Mouse (Mus musculus): ENCODE measurements at regions not wholly inside any gene's neighbourhood (a gene's known extent, or its start where the extent isn't known, plus 50 kb on each side); places are given as distances from the start of the nearest gene placed in this dataset.

DNA sequence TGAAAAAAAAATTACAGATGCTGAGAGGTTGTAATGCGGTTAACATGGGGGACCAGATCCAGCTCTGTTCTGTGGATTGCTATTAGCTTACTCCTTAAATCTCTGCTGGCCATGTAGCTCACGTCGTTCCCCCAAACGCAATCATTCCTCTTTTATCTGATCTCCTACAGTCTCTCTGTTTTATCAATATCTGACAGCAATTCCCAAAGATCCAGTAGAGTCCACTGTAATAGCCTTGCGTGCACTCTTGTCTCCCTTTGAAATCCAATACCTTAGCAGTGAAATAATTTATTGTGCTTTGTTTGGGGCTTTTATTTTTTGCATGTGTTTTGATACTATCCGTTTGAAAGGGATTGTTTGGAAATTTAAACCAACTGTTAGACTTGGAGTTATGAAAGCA, 120.4 kb upstream of the Lyplal1 start:
- no peaks in the 10 kb centered on the region for H3K27me3 ChIP-seq (replicated peaks; ENCODE audit: control insufficient read depth, insufficient read depth, low read length)
- no peaks in the 10 kb centered on the region for H3K4me1 ChIP-seq (ENCODE audit: control insufficient read depth, insufficient read depth, low read depth, low read length)
- H3K9ac ChIP-seq (ENCODE audit: low read depth, low read length): no peak overlapping the region
- no peaks in the 10 kb centered on the region for H3K36me3 ChIP-seq (ENCODE audit: control insufficient read depth, insufficient read depth, low read length)
- no peak overlapping the region for H3K4me2 ChIP-seq (ENCODE audit: low read length)
- ATAC-seq: no peak
- no peak overlapping the region for H3K4me3 ChIP-seq (ENCODE audit: low read length)
- 58% methylated on average over 6 of the region's 6 CpGs for WGBS
- H3K27ac ChIP-seq (ENCODE audit: low read depth, low read length): no peak overlapping the region
- H3K9me3 ChIP-seq (ENCODE audit: control insufficient read depth, low read length): no peaks in the 10 kb centered on the region

DNA sequence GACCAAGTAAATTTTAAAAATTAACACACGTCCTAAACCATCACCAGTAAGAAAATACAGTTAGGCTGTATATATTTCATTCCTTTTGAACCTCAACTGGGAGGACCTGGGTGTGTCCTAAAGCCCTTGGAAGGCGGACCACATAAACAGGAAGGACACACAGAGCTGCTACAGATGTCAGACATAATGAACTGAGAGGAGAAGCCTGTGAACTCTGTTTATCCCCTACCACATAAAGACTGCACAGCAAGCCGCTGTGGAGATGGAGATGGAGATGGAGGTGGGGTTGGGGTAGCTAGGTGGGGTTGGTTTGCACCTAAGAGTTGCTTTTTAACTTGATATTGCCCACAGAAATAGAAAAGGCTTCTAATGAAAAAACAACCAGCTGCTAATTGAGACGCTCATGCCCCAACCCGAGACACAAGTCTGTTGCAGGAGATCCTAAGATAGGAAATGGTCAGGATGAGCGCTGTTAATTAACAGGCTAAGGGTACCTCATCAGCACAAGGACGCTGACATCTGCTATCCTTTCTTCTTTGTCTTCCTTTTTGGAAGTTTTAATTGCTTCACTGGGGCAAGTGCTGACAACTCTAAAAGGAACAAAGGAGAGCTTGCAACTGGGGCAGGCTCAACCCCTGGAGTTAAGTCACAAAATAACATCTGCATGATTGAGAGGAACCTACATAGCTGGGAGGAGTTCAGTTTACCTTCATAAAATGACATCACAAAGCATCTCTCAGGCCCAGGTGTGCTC, 119.3 kb upstream of the Lyplal1 start:
- ATAC-seq: no peak
- Histone ChIP-seq H3K27ac (ENCODE audit: low read depth, low read length) (no peak overlapping the region), H3K9me3 (ENCODE audit: control insufficient read depth, low read length) (no peaks in the 10 kb centered on the region), H3K27me3 (replicated peaks; ENCODE audit: control insufficient read depth, insufficient read depth, low read length) (no peaks in the 10 kb centered on the region), H3K4me2 (ENCODE audit: low read length) (no peak overlapping the region), H3K4me3 (ENCODE audit: low read length) (no peak overlapping the region), H3K36me3 (ENCODE audit: control insufficient read depth, insufficient read depth, low read length) (no peaks in the 10 kb centered on the region), H3K9ac (ENCODE audit: low read depth, low read length) (no peak overlapping the region), H3K4me1 (ENCODE audit: control insufficient read depth, insufficient read depth, low read depth, low read length) (no peaks in the 10 kb centered on the region)
- WGBS: 54% methylated on average over 7 of the region's 7 CpGs

- Histone ChIP-seq H3K4me3 (ENCODE audit: low read length) (no peak overlapping the region), H3K27me3 (replicated peaks; ENCODE audit: control insufficient read depth, insufficient read depth, low read length) (no peaks in the 10 kb centered on the region), H3K9ac (ENCODE audit: low read depth, low read length) (no peak overlapping the region), H3K27ac (ENCODE audit: low read depth, low read length) (no peak overlapping the region), H3K4me1 (ENCODE audit: control insufficient read depth, insufficient read depth, low read depth, low read length) (no peaks in the 10 kb centered on the region), H3K9me3 (ENCODE audit: control insufficient read depth, low read length) (no peaks in the 10 kb centered on the region), H3K4me2 (ENCODE audit: low read length) (no peak overlapping the region), H3K36me3 (ENCODE audit: control insufficient read depth, insufficient read depth, low read length) (no peaks in the 10 kb centered on the region)
- no peak for ATAC-seq
- 70% methylated on average over 6 of the region's 6 CpGs for WGBS
Observed at GRCm38 (mm10) chr1:186234536-186234935, 117.4 kb upstream of the Lyplal1 start.

GRCm38 (mm10) chr1:186230476-186230875, 113.4 kb upstream of the Lyplal1 start:
- WGBS: 64% methylated on average over 5 of the region's 5 CpGs
- Histone ChIP-seq H3K9me3 (ENCODE audit: control insufficient read depth, low read length) (no peaks in the 10 kb centered on the region), H3K27ac (ENCODE audit: low read depth, low read length) (no peak overlapping the region), H3K4me2 (ENCODE audit: low read length) (no peak overlapping the region), H3K4me3 (ENCODE audit: low read length) (no peak overlapping the region), H3K9ac (ENCODE audit: low read depth, low read length) (no peak overlapping the region), H3K27me3 (replicated peaks; ENCODE audit: control insufficient read depth, insufficient read depth, low read length) (no peaks in the 10 kb centered on the region), H3K4me1 (ENCODE audit: control insufficient read depth, insufficient read depth, low read depth, low read length) (no peaks in the 10 kb centered on the region), H3K36me3 (ENCODE audit: control insufficient read depth, insufficient read depth, low read length) (no peaks in the 10 kb centered on the region)
- ATAC-seq: no peak

DNA sequence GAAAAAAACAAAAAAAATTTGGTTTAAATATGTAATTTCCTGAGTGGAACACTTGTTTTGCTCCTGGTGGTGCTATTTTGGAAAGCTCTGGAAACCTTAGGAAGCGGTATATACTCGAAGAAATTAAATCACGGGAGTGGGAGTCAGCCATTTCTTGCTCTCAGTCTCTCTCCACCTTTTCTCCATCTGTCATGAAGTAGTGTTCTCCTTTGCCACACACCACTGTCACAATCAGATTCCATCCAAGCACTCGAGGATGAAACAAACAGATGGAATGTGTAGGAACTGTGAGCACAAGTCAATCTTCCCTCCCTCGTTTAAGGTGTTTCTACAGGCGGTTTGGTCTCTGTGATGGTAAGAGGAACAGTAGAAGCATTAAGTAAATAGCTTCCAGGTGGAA, 112.7 kb upstream of the Lyplal1 start:
- no peaks in the 10 kb centered on the region for H3K9me3 ChIP-seq (ENCODE audit: control insufficient read depth, low read length)
- no peak overlapping the region for H3K9ac ChIP-seq (ENCODE audit: low read depth, low read length)
- H3K27ac ChIP-seq (ENCODE audit: low read depth, low read length): no peak overlapping the region
- 82% methylated on average over 6 of the region's 6 CpGs for WGBS
- no peak for ATAC-seq
- H3K36me3 ChIP-seq (ENCODE audit: control insufficient read depth, insufficient read depth, low read length): no peaks in the 10 kb centered on the region
- H3K4me1 ChIP-seq (ENCODE audit: control insufficient read depth, insufficient read depth, low read depth, low read length): no peaks in the 10 kb centered on the region
- no peaks in the 10 kb centered on the region for H3K27me3 ChIP-seq (replicated peaks; ENCODE audit: control insufficient read depth, insufficient read depth, low read length)
- H3K4me3 ChIP-seq (ENCODE audit: low read length): no peak overlapping the region
- H3K4me2 ChIP-seq (ENCODE audit: low read length): no peak overlapping the region

DNA sequence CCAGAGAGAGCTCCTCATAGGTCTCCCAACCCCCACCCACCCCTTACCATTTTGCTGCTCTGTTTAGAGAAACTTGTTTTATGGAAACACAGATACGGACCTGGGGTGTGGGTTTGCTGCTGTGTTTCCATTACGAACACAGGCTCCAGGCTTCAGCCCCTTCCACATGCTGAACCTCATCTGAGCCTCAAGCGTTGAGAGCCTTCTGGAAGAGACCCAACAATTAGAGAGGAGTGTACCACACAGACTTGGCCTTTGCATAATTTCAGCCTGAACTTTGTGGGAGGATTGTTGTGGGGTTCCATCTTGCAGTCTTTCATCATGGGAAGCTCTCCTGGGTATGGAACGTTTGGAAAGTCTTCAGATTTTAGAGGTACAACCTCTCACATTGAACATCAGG, 111.3 kb upstream of the Lyplal1 start:
- Histone ChIP-seq H3K9ac (ENCODE audit: low read depth, low read length) (no peak overlapping the region), H3K36me3 (ENCODE audit: control insufficient read depth, insufficient read depth, low read length) (no peaks in the 10 kb centered on the region)
- WGBS: 91% methylated on average over 4 of the region's 4 CpGs

DNA sequence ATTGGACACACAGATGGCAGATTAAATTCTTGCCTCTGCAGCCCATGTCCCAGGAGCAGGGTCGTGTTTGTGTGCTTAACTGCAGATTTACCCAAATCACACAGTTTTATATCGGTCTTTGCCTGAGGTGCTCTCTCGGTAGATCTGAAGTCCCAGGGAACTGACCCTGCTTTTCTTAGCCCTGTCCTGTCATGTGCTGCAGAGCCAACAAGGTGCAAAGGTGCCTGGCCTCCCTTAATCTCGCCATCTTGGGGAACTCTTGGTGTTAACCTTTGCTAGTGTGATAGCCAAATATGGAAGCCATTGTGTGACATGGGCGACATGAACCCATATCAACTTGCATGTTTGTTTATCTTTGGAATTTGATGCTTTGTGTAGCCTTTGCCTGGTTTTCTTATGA, 107.1 kb upstream of the Lyplal1 start:
- ATAC-seq: no peak
- no peak overlapping the region for H3K27ac ChIP-seq (ENCODE audit: low read depth, low read length)
- no peak overlapping the region for H3K9ac ChIP-seq (ENCODE audit: low read depth, low read length)
- 66% methylated on average over 5 of the region's 5 CpGs for WGBS
- H3K4me2 ChIP-seq (ENCODE audit: low read length): no peak overlapping the region
- no peaks in the 10 kb centered on the region for H3K27me3 ChIP-seq (replicated peaks; ENCODE audit: control insufficient read depth, insufficient read depth, low read length)
- no peaks in the 10 kb centered on the region for H3K36me3 ChIP-seq (ENCODE audit: control insufficient read depth, insufficient read depth, low read length)
- H3K9me3 ChIP-seq (ENCODE audit: control insufficient read depth, low read length): no peaks in the 10 kb centered on the region
- H3K4me1 ChIP-seq (ENCODE audit: control insufficient read depth, insufficient read depth, low read depth, low read length): no peaks in the 10 kb centered on the region; the same call in 1 of the 2 replicates
- no peak overlapping the region for H3K4me3 ChIP-seq (ENCODE audit: low read length)

More for the DNA sequence above, 111.3 kb upstream of the Lyplal1 start:
- Histone ChIP-seq H3K9me3 (ENCODE audit: control insufficient read depth, low read length) (no peaks in the 10 kb centered on the region), H3K27ac (ENCODE audit: low read depth, low read length) (no peak overlapping the region), H3K4me3 (ENCODE audit: low read length) (no peak overlapping the region), H3K4me2 (ENCODE audit: low read length) (no peak overlapping the region), H3K27me3 (replicated peaks; ENCODE audit: control insufficient read depth, insufficient read depth, low read length) (no peaks in the 10 kb centered on the region), H3K4me1 (ENCODE audit: control insufficient read depth, insufficient read depth, low read depth, low read length) (no peaks in the 10 kb centered on the region; the same call in 1 of the 2 replicates)
- ATAC-seq: no peak

- Histone ChIP-seq H3K27me3 (replicated peaks; ENCODE audit: control insufficient read depth, insufficient read depth, low read length) (no peaks in the 10 kb centered on the region), H3K27ac (ENCODE audit: low read depth, low read length) (no peak overlapping the region), H3K4me3 (ENCODE audit: low read length) (no peak overlapping the region), H3K4me2 (ENCODE audit: low read length) (no peak overlapping the region), H3K4me1 (ENCODE audit: control insufficient read depth, insufficient read depth, low read depth, low read length) (no peaks in the 10 kb centered on the region; the same call in 1 of the 2 replicates), H3K36me3 (ENCODE audit: control insufficient read depth, insufficient read depth, low read length) (no peaks in the 10 kb centered on the region), H3K9ac (ENCODE audit: low read depth, low read length) (no peak overlapping the region), H3K9me3 (ENCODE audit: control insufficient read depth, low read length) (no peaks in the 10 kb centered on the region)
- ATAC-seq: no peak
- 18% methylated on average over 7 of the region's 7 CpGs for WGBS
Observed at GRCm38 (mm10) chr1:186223417-186223816, 106.3 kb upstream of the Lyplal1 start.

GRCm38 (mm10) chr1:186218995-186219394, 101.9 kb upstream of the Lyplal1 start:
- H3K27ac ChIP-seq (ENCODE audit: low read depth, low read length): no peak overlapping the region

More at GRCm38 (mm10) chr1:186218995-186219394, 101.9 kb upstream of the Lyplal1 start:
- WGBS: 84% methylated on average over 4 of the region's 4 CpGs
- H3K4me1 ChIP-seq (ENCODE audit: control insufficient read depth, insufficient read depth, low read depth, low read length): no peaks in the 10 kb centered on the region; the same call in 1 of the 2 replicates
- no peak overlapping the region for H3K4me2 ChIP-seq (ENCODE audit: low read length)
- no peak for ATAC-seq
- no peaks in the 10 kb centered on the region for H3K36me3 ChIP-seq (ENCODE audit: control insufficient read depth, insufficient read depth, low read length)
- no peaks in the 10 kb centered on the region for H3K9me3 ChIP-seq (ENCODE audit: control insufficient read depth, low read length)
- no peak overlapping the region for H3K4me3 ChIP-seq (ENCODE audit: low read length)
- H3K9ac ChIP-seq (ENCODE audit: low read depth, low read length): no peak overlapping the region
- H3K27me3 ChIP-seq (replicated peaks; ENCODE audit: control insufficient read depth, insufficient read depth, low read length): no peaks in the 10 kb centered on the region

All from hindbrain, embryonic 16.5 days (tissue).